Mouse (Mus musculus) MEL (cell line): Measurements from ENCODE around the gene Smap1. TPM values are rescaled to one million over a fixed set of nuclear protein-coding genes. Genes with fewer than 3 reads are reported as not detected.

Experiments used
- DNase-seq: peaks from one replicate; pipeline ENCODE4 v3.0.0; 2011; ENCODE audit warnings: low read depth, low spot score
- H3K27ac ChIP-seq: 2 replicates; pipeline ENCODE4 v1.5.1; 2012; ENCODE audit warnings: low read depth, mild to moderate bottlenecking, control low read depth, low read length, moderate library complexity; ENCODE audit not compliant: control insufficient read depth
- H3K27me3 ChIP-seq, 2 experiments: fragments of 150-350 bp in 1 of 2; sonication (generic) in 1 of 2; 2 replicates each; pipeline ENCODE4 v1.6.1; 2012; ENCODE audit warnings: low read length in 2 of 2, mild to moderate bottlenecking in 2 of 2, improper control_type of control experiment in 1 of 2, moderate library complexity in 1 of 2; ENCODE audit not compliant: insufficient read depth in 2 of 2, control insufficient read depth in 1 of 2
- H3K36me3 ChIP-seq, 2 experiments: 2 replicates each; pipeline ENCODE4 v1.6.1; 2012 to 2014; ENCODE audit warnings: low read length in 2 of 2, improper control_type of control experiment in 1 of 2, inconsistent platforms in 1 of 2, mild to moderate bottlenecking in 1 of 2; ENCODE audit not compliant: insufficient read depth in 2 of 2, control insufficient read depth in 1 of 2
- H3K4me1 ChIP-seq, 2 experiments: fragments of 150-350 bp in 1 of 2; sonication (generic) in 1 of 2; 2 replicates each; pipeline ENCODE4 v1.6.1; 2012; ENCODE audit warnings: low read length in 2 of 2, improper control_type of control experiment in 1 of 2, mild to moderate bottlenecking in 1 of 2; ENCODE audit not compliant: insufficient read depth in 2 of 2, control insufficient read depth in 1 of 2
- H3K4me3 ChIP-seq, 2 experiments: fragments of 150-350 bp in 1 of 2; sonication (generic) in 1 of 2; 2 replicates each; pipeline ENCODE4 v1.5.1; 2012; ENCODE audit warnings: low read depth in 2 of 2, low read length in 2 of 2, mild to moderate bottlenecking in 2 of 2, moderate library complexity in 2 of 2, control low read depth in 1 of 2, improper control_type of control experiment in 1 of 2; ENCODE audit not compliant: control insufficient read depth in 1 of 2, insufficient read depth in 1 of 2
- H3K79me2 ChIP-seq: 2 replicates; pipeline ENCODE4 v1.6.1; 2012; ENCODE audit warnings: mild to moderate bottlenecking, low read length, moderate library complexity; ENCODE audit not compliant: control insufficient read depth, poor library complexity, insufficient read depth
- H3K9ac ChIP-seq: 2 replicates; pipeline ENCODE4 v1.6.1; 2012; ENCODE audit warnings: low read depth, mild to moderate bottlenecking, control low read depth, low read length, moderate library complexity; ENCODE audit not compliant: control insufficient read depth, poor library complexity, severe bottlenecking
- H3K9me3 ChIP-seq: fragments of 150-350 bp; sonication (generic); replicated peaks from 2 replicates; pipeline ENCODE4 v1.6.1; 2012; ENCODE audit warnings: mild to moderate bottlenecking, low read length, improper control_type of control experiment, moderate library complexity; ENCODE audit not compliant: insufficient read depth
- BHLHE40 ChIP-seq: IDR thresholded peaks from 2 replicates; pipeline ENCODE4 v1.6.1; 2012; ENCODE audit warnings: low read depth, mild to moderate bottlenecking, inconsistent platforms, low read length, improper control_type of control experiment, borderline replicate concordance
- CHD1 ChIP-seq: IDR thresholded peaks from 2 replicates; pipeline ENCODE4 v1.6.1; 2012; ENCODE audit warnings: low read depth, mild to moderate bottlenecking, inconsistent platforms, low read length, improper control_type of control experiment
- CHD2 ChIP-seq: IDR thresholded peaks from 2 replicates; pipeline ENCODE4 v1.6.1; 2011; ENCODE audit warnings: low read length, improper control_type of control experiment
- E2F4 ChIP-seq: IDR thresholded peaks from 2 replicates; pipeline ENCODE4 v1.6.1; 2011; ENCODE audit warnings: low read depth, low read length, improper control_type of control experiment, borderline replicate concordance
- ELF1 ChIP-seq: IDR thresholded peaks from 2 replicates; pipeline ENCODE4 v1.6.1; 2014; ENCODE audit warnings: low read depth, mild to moderate bottlenecking, inconsistent platforms, low read length, improper control_type of control experiment, moderate library complexity
- EP300 ChIP-seq, 2 experiments: IDR thresholded peaks; 2 replicates each; pipeline ENCODE4 v1.6.1; 2011; ENCODE audit warnings: improper control_type of control experiment in 2 of 2, low read length in 2 of 2, low read depth in 1 of 2, mild to moderate bottlenecking in 1 of 2
- ETS1 ChIP-seq: IDR thresholded peaks from 2 replicates; pipeline ENCODE4 v1.6.1; 2012; ENCODE audit warnings: low read depth, mild to moderate bottlenecking, inconsistent platforms, low read length, improper control_type of control experiment, moderate library complexity
- GABPA ChIP-seq: IDR thresholded peaks from 2 replicates; pipeline ENCODE4 v1.6.1; 2012; ENCODE audit warnings: low read depth, mild to moderate bottlenecking, inconsistent platforms, low read length, improper control_type of control experiment, moderate library complexity
- GATA1 ChIP-seq: IDR thresholded peaks from 2 replicates; pipeline ENCODE4 v1.6.1; 2011; ENCODE audit warnings: low read depth, low read length, improper control_type of control experiment
- HCFC1 ChIP-seq: IDR thresholded peaks from 2 replicates; pipeline ENCODE4 v1.6.1; 2012; ENCODE audit warnings: low read depth, mild to moderate bottlenecking, inconsistent platforms, low read length, improper control_type of control experiment, moderate library complexity
- KAT2A ChIP-seq: conservative IDR thresholded peaks from 2 replicates; pipeline ENCODE4 v1.6.1; 2012; ENCODE audit warnings: low read depth, low read length, improper control_type of control experiment, inconsistent platforms
- MAFK ChIP-seq: IDR thresholded peaks from 2 replicates; pipeline ENCODE4 v1.6.1; 2011; ENCODE audit warnings: low read depth, mild to moderate bottlenecking, low read length, improper control_type of control experiment, borderline replicate concordance
- MXI1 ChIP-seq: IDR thresholded peaks from 2 replicates; pipeline ENCODE4 v1.6.1; 2011; ENCODE audit warnings: mild to moderate bottlenecking, low read depth, low read length, improper control_type of control experiment
- MYB ChIP-seq: IDR thresholded peaks from 2 replicates; pipeline ENCODE4 v1.6.1; 2011; ENCODE audit warnings: mild to moderate bottlenecking, low read depth, low read length, improper control_type of control experiment
- MYC ChIP-seq: IDR thresholded peaks from 2 replicates; pipeline ENCODE4 v1.6.1; 2011; ENCODE audit warnings: low read depth, mild to moderate bottlenecking, low read length, improper control_type of control experiment, moderate library complexity
- NELFE ChIP-seq: IDR thresholded peaks from 2 replicates; pipeline ENCODE4 v1.6.1; 2011; ENCODE audit warnings: low read depth, low read length, improper control_type of control experiment
- POLR2A ChIP-seq, 2 experiments: IDR thresholded peaks; 2 replicates each; pipeline ENCODE4 v1.6.1; 2011 to 2012; ENCODE audit warnings: low read length in 2 of 2, mild to moderate bottlenecking in 2 of 2, control low read depth in 1 of 2, improper control_type of control experiment in 1 of 2, low read depth in 1 of 2, moderate library complexity in 1 of 2; ENCODE audit not compliant: control insufficient read depth in 1 of 2, insufficient read depth in 1 of 2, poor library complexity in 1 of 2
- POLR2AphosphoS2 ChIP-seq: IDR thresholded peaks from 2 replicates; pipeline ENCODE4 v1.6.1; 2011; ENCODE audit warnings: low read length, improper control_type of control experiment
- POLR2AphosphoS5 ChIP-seq: IDR thresholded peaks from 2 replicates; pipeline ENCODE4 v1.6.1; 2012; ENCODE audit warnings: low read depth, borderline replicate concordance, mild to moderate bottlenecking, inconsistent platforms, low read length, moderate library complexity, mixed read lengths
- RCOR1 ChIP-seq: IDR thresholded peaks from 2 replicates; pipeline ENCODE4 v1.6.1; 2012; ENCODE audit warnings: low read depth, mild to moderate bottlenecking, inconsistent platforms, low read length, improper control_type of control experiment
- SMC3 ChIP-seq: IDR thresholded peaks from 2 replicates; pipeline ENCODE4 v1.6.1; 2011; ENCODE audit warnings: low read depth, low read length, improper control_type of control experiment
- TAL1 ChIP-seq: IDR thresholded peaks from 2 replicates; pipeline ENCODE4 v1.6.1; 2012; ENCODE audit warnings: mild to moderate bottlenecking, inconsistent platforms, low read length, moderate library complexity, mixed read lengths
- TBP ChIP-seq: IDR thresholded peaks from 2 replicates; pipeline ENCODE4 v1.8.0; 2011; ENCODE audit warnings: low read depth, low read length, improper control_type of control experiment
- TCF12 ChIP-seq: IDR thresholded peaks from 2 replicates; pipeline ENCODE4 v1.6.1; 2014; ENCODE audit warnings: low read depth, mild to moderate bottlenecking, inconsistent platforms, low read length, improper control_type of control experiment, moderate library complexity
- USF1 ChIP-seq: IDR thresholded peaks from 2 replicates; pipeline ENCODE4 v1.6.1; 2014; ENCODE audit warnings: low read depth, mild to moderate bottlenecking, inconsistent platforms, low read length, improper control_type of control experiment, moderate library complexity
- USF2 ChIP-seq, 2 experiments: IDR thresholded peaks; 2 replicates each; pipeline ENCODE4 v1.6.1; 2011 to 2012; ENCODE audit warnings: improper control_type of control experiment in 2 of 2, low read length in 2 of 2, borderline replicate concordance in 1 of 2, inconsistent platforms in 1 of 2, low read depth in 1 of 2, mild to moderate bottlenecking in 1 of 2; ENCODE audit not compliant: insufficient read depth in 1 of 2
- ZC3H11A ChIP-seq: IDR thresholded peaks from 2 replicates; pipeline ENCODE4 v1.6.1; 2012; ENCODE audit warnings: low read depth, mild to moderate bottlenecking, inconsistent platforms, low read length, improper control_type of control experiment
- ZMIZ1 ChIP-seq: IDR thresholded peaks from 2 replicates; pipeline ENCODE4 v1.6.1; 2012; ENCODE audit warnings: low read depth, mild to moderate bottlenecking, inconsistent platforms, low read length, improper control_type of control experiment, moderate library complexity
- ZNF384 ChIP-seq: IDR thresholded peaks from 2 replicates; pipeline ENCODE4 v1.6.1; 2012; ENCODE audit warnings: low read depth, mild to moderate bottlenecking, inconsistent platforms, low read length, improper control_type of control experiment
- polyA plus RNA-seq, 2 experiments: library from polyadenylated mRNA; stranded (reverse) in 1 of 2; unstranded in 1 of 2; fragments of >175 nt in 1 of 2; fragments of >200 nt in 1 of 2; gene quantifications; 2 replicates each; pipeline versions ENCODE4 v1.2.1 to v1.2.4; 2012; ENCODE audit warnings: low replicate concordance in 2 of 2, low read depth in 1 of 2; ENCODE audit not compliant: insufficient read length in 2 of 2, insufficient read depth in 1 of 2, missing spikeins in 1 of 2
- total RNA-seq: library from RNA; depleted of rRNA; stranded (reverse); fragments of 300-350 nt; gene quantifications from 2 replicates; pipeline ENCODE4 v1.2.3, GENCODE M21; 2012

The Smap1 gene
- total and polyA plus RNA-seq, 3 experiments: 27.2 to 128 (median 86.4) TPM

DNA sequence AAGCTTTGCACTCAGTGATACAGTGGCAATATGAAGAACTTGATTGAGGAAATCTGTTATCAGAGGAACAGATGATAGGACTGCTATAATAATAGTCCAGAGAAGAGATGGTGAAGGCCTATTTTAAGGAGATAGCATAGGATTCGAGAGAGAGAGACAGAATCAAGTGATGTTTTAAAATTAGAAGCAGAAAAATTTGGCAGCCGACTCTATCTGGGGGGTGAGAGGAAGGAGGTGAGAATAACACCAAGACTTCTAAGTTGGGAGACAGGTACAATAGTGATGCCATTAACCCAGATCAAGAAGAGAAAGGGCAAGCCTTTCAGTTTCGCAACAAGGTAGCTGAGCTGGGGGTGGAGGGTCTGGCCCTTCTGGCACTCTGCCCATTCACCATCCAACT, 6.3 kb upstream of the Smap1 start:
- H3K4me1 ChIP-seq: peaks cover 2 to 7% of the 10 kb centered on the region in 2 experiments
- no peak overlapping the region for H3K27ac ChIP-seq
- H3K36me3 ChIP-seq: peaks cover 0 to 2% of the 10 kb centered on the region in 2 experiments; a peak in 2 of 4 replicates
- TF ChIP-seq MYC: no peak
- TF ChIP-seq CHD1: no peak
- TF ChIP-seq SMC3: no peak
- H3K79me2 ChIP-seq: no peaks in the 10 kb centered on the region
- H3K9ac ChIP-seq: no peak overlapping the region
- no peak for DNase-seq
- H3K9me3 ChIP-seq: no peaks in the 10 kb centered on the region
- no peak overlapping the region for H3K4me3 ChIP-seq
- H3K27me3 ChIP-seq: no peaks in the 10 kb centered on the region

DNA sequence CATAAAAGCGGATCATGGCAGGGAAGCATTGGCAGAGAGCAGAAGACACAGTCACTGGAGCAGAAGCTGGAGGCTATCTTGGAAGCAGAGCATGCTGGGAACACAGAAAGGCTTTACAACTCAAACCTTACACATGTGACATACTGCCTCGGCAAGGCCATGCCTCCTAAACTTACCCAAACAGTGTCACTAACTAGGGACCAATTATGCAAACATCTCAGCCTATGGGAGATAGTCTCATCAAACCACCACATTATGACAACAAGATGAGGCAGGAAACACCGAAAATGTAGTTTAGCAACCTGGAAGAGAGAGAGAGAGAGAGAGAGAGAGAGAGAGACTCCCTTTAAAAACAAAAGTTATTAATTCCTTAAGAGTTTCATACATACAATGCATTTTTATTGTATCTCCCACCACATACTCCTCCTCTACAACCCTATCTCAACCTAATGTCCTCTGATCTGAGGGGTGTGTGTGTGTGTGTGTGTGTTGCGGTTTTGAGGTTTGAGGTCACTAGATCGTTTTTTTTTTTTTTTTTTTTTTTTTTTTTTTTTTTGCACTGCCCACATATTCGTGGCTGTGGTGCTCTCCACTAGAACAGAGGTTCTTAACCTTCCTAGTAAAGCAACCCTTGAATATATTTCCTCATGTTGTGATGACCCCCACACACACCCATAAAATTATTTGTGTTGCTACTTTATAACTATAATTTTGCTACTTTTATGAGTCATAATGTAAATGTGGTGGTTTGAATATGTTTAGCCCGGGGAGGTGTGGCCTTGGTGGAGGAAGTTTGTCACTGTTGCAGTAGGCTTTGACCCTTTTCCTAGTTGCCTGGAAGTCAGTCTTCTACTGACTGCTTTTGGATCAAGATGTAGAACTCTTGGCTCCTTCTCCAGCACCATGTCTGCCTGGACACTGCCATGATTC, 1.9 kb upstream of the Smap1 start:
- H3K4me3 ChIP-seq: peak overlapping the region; percentile 16 to 18; a peak in 2 of 4 replicates
- no peaks in the 10 kb centered on the region for H3K27me3 ChIP-seq
- H3K4me1 ChIP-seq: peaks cover 4 to 18% of the 10 kb centered on the region in 2 experiments
- H3K9me3 ChIP-seq: no peaks in the 10 kb centered on the region
- H3K36me3 ChIP-seq: peaks cover 0 to 32% of the 10 kb centered on the region in 2 experiments; a peak in 2 of 4 replicates
- peak; percentile 86 for DNase-seq
- H3K79me2 ChIP-seq: peaks cover 21% of the 10 kb centered on the region
- peak overlapping the region; percentile 55 for H3K9ac ChIP-seq
- peak overlapping the region; percentile 92 for H3K27ac ChIP-seq
- TF ChIP-seq BHLHE40 (0 out of 2 replicates have a peak, but pooled peaks have one; percentile 22), TCF12 (peak; percentile 68), ELF1 (peak; percentile 31; the same call in 1 of the 2 replicates), POLR2AphosphoS2 (no peak), POLR2A (IDR thresholded peaks at IDR 0.05; ENCODE audit: control insufficient read depth in 1 of 2, insufficient read depth in 1 of 2, low read depth in 1 of 2, low read length in 2 of 2, poor library complexity in 1 of 2) (peak in 1 of 2 experiments; percentile 52; a peak in 2 of 4 replicates), GABPA (no peak), HCFC1 (0 out of 2 replicates have a peak, but pooled peaks have one; percentile 41), ZMIZ1 (no peak), ZC3H11A (no peak), NELFE (peak; percentile 33; the same call in 1 of the 2 replicates), POLR2AphosphoS5 (no peak), MAFK (peak; percentile 76; the same call in 1 of the 2 replicates), ZNF384 (peak; percentile 100), MYB (peak; percentile 40; the same call in 1 of the 2 replicates), CHD2 (no peak), KAT2A (0 out of 2 replicates have a peak, but pooled peaks have one; percentile 15), RCOR1 (peak; percentile 76), EP300 (IDR thresholded peaks at IDR 0.05; ENCODE audit: low read depth in 1 of 2, low read length in 2 of 2) (peak; percentile 78 to 85), USF2 (IDR thresholded peaks at IDR 0.05; ENCODE audit: borderline replicate concordance in 1 of 2, insufficient read depth in 1 of 2, low read depth in 1 of 2, low read length in 2 of 2) (no peak), GATA1 (peak; percentile 70), MXI1 (peak; percentile 79), CHD1 (no peak), TAL1 (0 out of 2 replicates have a peak, but pooled peaks have one; percentile 10), ETS1 (peak; percentile 73), E2F4 (no peak), TBP (0 out of 2 replicates have a peak, but pooled peaks have one; percentile 45), SMC3 (no peak), USF1 (peak; percentile 49; the same call in 1 of the 2 replicates)
